Mouse (Mus musculus) embryonic fibroblast, embryonic 13.5 days (primary cell): Measurements from ENCODE around the gene Kbtbd4. TPM values are rescaled to one million over a fixed set of nuclear protein-coding genes. Genes with fewer than 3 reads are reported as not detected.

Experiments
- H3K27ac ChIP-seq: 2 replicates; pipeline ENCODE4 v1.5.1; 2012; ENCODE audit warnings: low read length, control low read depth, inconsistent platforms; ENCODE audit not compliant: insufficient read depth
- H3K4me1 ChIP-seq: 2 replicates; pipeline ENCODE4 v1.6.1; 2011; ENCODE audit warnings: low read length; ENCODE audit not compliant: control insufficient read depth, insufficient read depth
- H3K4me3 ChIP-seq: 2 replicates; pipeline ENCODE4 v1.5.1; 2011; ENCODE audit warnings: mild to moderate bottlenecking, control low read depth, low read length; ENCODE audit not compliant: insufficient read depth
- CTCF ChIP-seq: IDR thresholded peaks from 2 replicates; pipeline ENCODE4 v1.5.1; 2011; ENCODE audit warnings: mild to moderate bottlenecking, control low read depth, low read length, moderate library complexity, borderline replicate concordance; ENCODE audit not compliant: insufficient read depth
- POLR2A ChIP-seq: IDR thresholded peaks from 2 replicates; pipeline ENCODE4 v1.6.1; 2011; ENCODE audit warnings: low read depth, mild to moderate bottlenecking, control low read depth, low read length, moderate library complexity
- polyA plus RNA-seq: library from polyadenylated mRNA; stranded (reverse); fragments of >200 nt; gene quantifications from 2 replicates; pipeline ENCODE4 v1.2.4, GENCODE M21; 2011; ENCODE audit warnings: low read depth; ENCODE audit not compliant: missing spikeins, insufficient read length

Gene Kbtbd4
- polyA plus RNA-seq, 1 experiment = 21.9 TPM

- Histone ChIP-seq H3K4me1 (peaks cover 4% of the 10 kb centered on the region), H3K4me3 (no peak overlapping the region), H3K27ac (no peak overlapping the region)
- TF ChIP-seq POLR2A (no peak), CTCF (no peak)
Observed at GRCm38 (mm10) chr2:90928566-90928965, 24.0 kb downstream of the Kbtbd4 start.

- Histone ChIP-seq H3K4me1 (no peaks in the 10 kb centered on the region), H3K4me3 (no peak overlapping the region), H3K27ac (no peak overlapping the region)
- no peak for TF ChIP-seq CTCF
- TF ChIP-seq POLR2A = no peak
Observed at GRCm38 (mm10) chr2:90931829-90932228, 27.3 kb downstream of the Kbtbd4 start.

- H3K4me3 ChIP-seq = no peak overlapping the region
- H3K4me1 ChIP-seq = no peaks in the 10 kb centered on the region
- H3K27ac ChIP-seq = no peak overlapping the region
- TF ChIP-seq CTCF (no peak), POLR2A (no peak)
Observed at GRCm38 (mm10) chr2:90932273-90932672, 27.7 kb downstream of the Kbtbd4 start.

- Histone ChIP-seq H3K4me1 (peaks cover 4% of the 10 kb centered on the region), H3K27ac (no peak overlapping the region), H3K4me3 (no peak overlapping the region)
- TF ChIP-seq POLR2A = no peak
- no peak for TF ChIP-seq CTCF
Observed at GRCm38 (mm10) chr2:90938362-90938761, 33.8 kb downstream of the Kbtbd4 start.

GRCm38 (mm10) chr2:90939750-90940149 is 35.2 kb downstream of the Kbtbd4 start:
- H3K4me3 ChIP-seq = peak overlapping the region; percentile 65
- no peak overlapping the region for H3K27ac ChIP-seq
- H3K4me1 ChIP-seq = peaks cover 6% of the 10 kb centered on the region
- no peak for TF ChIP-seq POLR2A
- no peak for TF ChIP-seq CTCF

- TF ChIP-seq POLR2A (peak; percentile 58), CTCF (no peak)
- Histone ChIP-seq H3K4me1 (peaks cover 6% of the 10 kb centered on the region), H3K27ac (peak within 1 kb of the TSS; percentile 85), H3K4me3 (peak within 1 kb of the TSS; percentile 99)
Observed at GRCm38 (mm10) chr2:90940233-90941229, 36.0 kb downstream of the Kbtbd4 start, which contains the start of gene Celf1. Gene Celf1, plus strand, starts transcription at chr2:90940382.

- Histone ChIP-seq H3K4me1 (peaks cover 6% of the 10 kb centered on the region), H3K4me3 (peak overlapping the region; percentile 99), H3K27ac (no peak overlapping the region)
- no peak for TF ChIP-seq POLR2A
- no peak for TF ChIP-seq CTCF
Observed at GRCm38 (mm10) chr2:90941744-90942143, 37.2 kb downstream of the Kbtbd4 start.

- Histone ChIP-seq H3K4me1 (peaks cover 6% of the 10 kb centered on the region), H3K27ac (no peak overlapping the region), H3K4me3 (no peak overlapping the region)
- no peak for TF ChIP-seq CTCF
- TF ChIP-seq POLR2A = no peak
Observed at GRCm38 (mm10) chr2:90950149-90950548, 45.6 kb downstream of the Kbtbd4 start.

GRCm38 (mm10) chr2:90950582-90951194 is 46.1 kb downstream of the Kbtbd4 start:
- Histone ChIP-seq H3K4me3 (no peak overlapping the region), H3K4me1 (peaks cover 6% of the 10 kb centered on the region)
- no peak for TF ChIP-seq POLR2A
- TF ChIP-seq CTCF = no peak

GRCm38 (mm10) chr2:90953461-90953860 is 48.9 kb downstream of the Kbtbd4 start:
- TF ChIP-seq CTCF (no peak), POLR2A (no peak)
- Histone ChIP-seq H3K4me3 (no peak overlapping the region), H3K27ac (no peak overlapping the region), H3K4me1 (peaks cover 7% of the 10 kb centered on the region)

More at GRCm38 (mm10) chr2:90950582-90951194, 46.1 kb downstream of the Kbtbd4 start:
- no peak overlapping the region for H3K27ac ChIP-seq
